Mouse (Mus musculus): ENCODE data around the gene Gm34653. TPM values are rescaled to one million over a fixed set of nuclear protein-coding genes. Genes with fewer than 3 reads are reported as not detected.
A peak's percentile ranks its signal among the peaks of the same experiment; 100 is the strongest.
"Not testable (repeated sequence)": the region's sequence is repeated elsewhere in the genome, so short reads cannot be mapped to it uniquely, and the experiment has no call there.

Gm34653 gene
- polyA plus RNA-seq, 1 experiment = not detected

GRCm38 (mm10) chr2:34800371-34800770 is 32.4 kb upstream of the Gm34653 start:
- Histone ChIP-seq H3K4me3 (replicated peaks) (peak overlapping the region; percentile 86), H3K36me3 (ENCODE audit: control insufficient read depth) (peaks cover 34% of the 10 kb centered on the region), H3K9me3 (ENCODE audit: control insufficient read depth, low read length) (no peaks in the 10 kb centered on the region), H3K4me1 (ENCODE audit: control insufficient read depth) (peaks cover 75% of the 10 kb centered on the region), H3K27me3 (ENCODE audit: control insufficient read depth) (no peaks in the 10 kb centered on the region)
- TF ChIP-seq TAL1 (IDR thresholded peaks at IDR 0.05; ENCODE audit: low read length) (no peak), GATA1 (IDR thresholded peaks at IDR 0.05; ENCODE audit: low read length) (no peak)

- no peaks in the 10 kb centered on the region for H3K9me3 ChIP-seq (ENCODE audit: control insufficient read depth, low read length)
- TF ChIP-seq GATA1 (IDR thresholded peaks at IDR 0.05; ENCODE audit: low read length) (no peak), TAL1 (IDR thresholded peaks at IDR 0.05; ENCODE audit: low read length) (no peak)
- H3K27me3 ChIP-seq (ENCODE audit: control insufficient read depth) = no peaks in the 10 kb centered on the region
- peaks cover 81% of the 10 kb centered on the region for H3K4me1 ChIP-seq (ENCODE audit: control insufficient read depth)
- peak overlapping the region; percentile 76 for H3K4me3 ChIP-seq (replicated peaks)
- H3K36me3 ChIP-seq (ENCODE audit: control insufficient read depth) = peaks cover 38% of the 10 kb centered on the region
Measured at GRCm38 (mm10) chr2:34801516-34802482, 31.0 kb upstream of the Gm34653 start.

GRCm38 (mm10) chr2:34802565-34803245 is 30.1 kb upstream of the Gm34653 start:
- H3K9me3 ChIP-seq (ENCODE audit: control insufficient read depth, low read length); H3K27me3 ChIP-seq (ENCODE audit: control insufficient read depth): not testable (repeated sequence)
- H3K36me3 ChIP-seq (ENCODE audit: control insufficient read depth) = peaks cover 45% of the 10 kb centered on the region
- H3K4me3 ChIP-seq (replicated peaks) = peak overlapping the region; percentile 79
- peaks cover 84% of the 10 kb centered on the region for H3K4me1 ChIP-seq (ENCODE audit: control insufficient read depth)

- TF ChIP-seq TAL1 (IDR thresholded peaks at IDR 0.05; ENCODE audit: low read length) (no peak), GATA1 (IDR thresholded peaks at IDR 0.05; ENCODE audit: low read length) (no peak)
- Histone ChIP-seq H3K4me3 (replicated peaks) (peak overlapping the region; percentile 79), H3K9me3 (ENCODE audit: control insufficient read depth, low read length) (no peaks in the 10 kb centered on the region), H3K4me1 (ENCODE audit: control insufficient read depth) (peaks cover 83% of the 10 kb centered on the region), H3K36me3 (ENCODE audit: control insufficient read depth) (peaks cover 55% of the 10 kb centered on the region), H3K27me3 (ENCODE audit: control insufficient read depth) (no peaks in the 10 kb centered on the region)
Measured at GRCm38 (mm10) chr2:34803746-34804145, 29.1 kb upstream of the Gm34653 start.

GRCm38 (mm10) chr2:34804172-34804571 is 28.6 kb upstream of the Gm34653 start:
- Histone ChIP-seq H3K27me3 (ENCODE audit: control insufficient read depth) (no peaks in the 10 kb centered on the region), H3K36me3 (ENCODE audit: control insufficient read depth) (peaks cover 60% of the 10 kb centered on the region), H3K4me3 (replicated peaks) (peak overlapping the region; percentile 79), H3K4me1 (ENCODE audit: control insufficient read depth) (peaks cover 83% of the 10 kb centered on the region), H3K9me3 (ENCODE audit: control insufficient read depth, low read length) (no peaks in the 10 kb centered on the region)
- TF ChIP-seq TAL1 (IDR thresholded peaks at IDR 0.05; ENCODE audit: low read length) = no peak
- TF ChIP-seq GATA1 (IDR thresholded peaks at IDR 0.05; ENCODE audit: low read length) = no peak

GRCm38 (mm10) chr2:34804815-34805214 is 28.0 kb upstream of the Gm34653 start:
- H3K4me1 ChIP-seq (ENCODE audit: control insufficient read depth) = peaks cover 86% of the 10 kb centered on the region
- H3K36me3 ChIP-seq (ENCODE audit: control insufficient read depth) = peaks cover 66% of the 10 kb centered on the region
- peak overlapping the region; percentile 79 for H3K4me3 ChIP-seq (replicated peaks)
- no peaks in the 10 kb centered on the region for H3K9me3 ChIP-seq (ENCODE audit: control insufficient read depth, low read length)
- H3K27me3 ChIP-seq (ENCODE audit: control insufficient read depth) = no peaks in the 10 kb centered on the region
- TF ChIP-seq TAL1 (IDR thresholded peaks at IDR 0.05; ENCODE audit: low read length) (peak; percentile 69), GATA1 (IDR thresholded peaks at IDR 0.05; ENCODE audit: low read length) (peak; percentile 62)

- Histone ChIP-seq H3K4me3 (replicated peaks) (peak overlapping the region; percentile 79), H3K9me3 (ENCODE audit: control insufficient read depth, low read length) (no peaks in the 10 kb centered on the region), H3K4me1 (ENCODE audit: control insufficient read depth) (peaks cover 86% of the 10 kb centered on the region), H3K36me3 (ENCODE audit: control insufficient read depth) (peaks cover 72% of the 10 kb centered on the region), H3K27me3 (ENCODE audit: control insufficient read depth) (no peaks in the 10 kb centered on the region)
- TF ChIP-seq TAL1 (IDR thresholded peaks at IDR 0.05; ENCODE audit: low read length) (no peak), GATA1 (IDR thresholded peaks at IDR 0.05; ENCODE audit: low read length) (no peak)
Measured at GRCm38 (mm10) chr2:34805364-34805950, 27.4 kb upstream of the Gm34653 start.

GRCm38 (mm10) chr2:34808057-34808456 is 24.8 kb upstream of the Gm34653 start:
- Histone ChIP-seq H3K27me3 (ENCODE audit: control insufficient read depth) (no peaks in the 10 kb centered on the region), H3K9me3 (ENCODE audit: control insufficient read depth, low read length) (no peaks in the 10 kb centered on the region), H3K36me3 (ENCODE audit: control insufficient read depth) (peaks cover 98% of the 10 kb centered on the region), H3K4me3 (replicated peaks) (no peak overlapping the region), H3K4me1 (ENCODE audit: control insufficient read depth) (peaks cover 89% of the 10 kb centered on the region)
- no peak for TF ChIP-seq TAL1 (IDR thresholded peaks at IDR 0.05; ENCODE audit: low read length)

- peaks cover 100% of the 10 kb centered on the region for H3K36me3 ChIP-seq (ENCODE audit: control insufficient read depth)
- no peak overlapping the region for H3K4me3 ChIP-seq (replicated peaks)
- H3K4me1 ChIP-seq (ENCODE audit: control insufficient read depth) = peaks cover 77% of the 10 kb centered on the region
- no peaks in the 10 kb centered on the region for H3K9me3 ChIP-seq (ENCODE audit: control insufficient read depth, low read length)
- TF ChIP-seq TAL1 (IDR thresholded peaks at IDR 0.05; ENCODE audit: low read length) (no peak), GATA1 (IDR thresholded peaks at IDR 0.05; ENCODE audit: low read length) (no peak)
- no peaks in the 10 kb centered on the region for H3K27me3 ChIP-seq (ENCODE audit: control insufficient read depth)
Measured at GRCm38 (mm10) chr2:34809568-34809967, 23.2 kb upstream of the Gm34653 start.

Data from erythroblast, embryonic 14.5 days (primary cell).